ENCODE assay signal across 9 mouse cellular contexts in genomic region chr15:27575932-27576331, GRCm38 (mm10). TPM values are rescaled to one million over a fixed set of nuclear protein-coding genes. Genes with fewer than 3 reads are reported as not detected.
A peak's percentile ranks its signal among the peaks of the same experiment; 100 is the strongest.
DNase-seq lines count a peak whose midpoint lies in the region; TF ChIP-seq lines count a peak whose summit lies in the region.
"Had no signal": no experiment of that assay in that cellular context is flagged by ENCODE, and none has a peak within 500 bp of the region (broad histone marks: within the 10 kb centered on the region; RNA-seq: fewer than 3 reads in every experiment).

No protein-coding gene starts in this region.

- intact Hi-C loops in gastrocnemius, adult 2 months (cut with DNase I): no loop called here
- intact Hi-C loops in gastrocnemius, postnatal 14 days (cut with DNase I; ENCODE audit: low total_unique reads): no loop called here

- H3K4me3 ChIP-seq in gastrocnemius, adult 2 months: no peak overlapping the region
- H3K4me3 ChIP-seq: stomach, embryonic 15.5 days had no signal

- no peak for DNase-seq in gastrocnemius, adult 2 months
- DNase-seq in gastrocnemius, postnatal 14 days: no peak
- DNase-seq in lung, adult 18-20 months: peak; percentile 16 to 39
- no peak for DNase-seq in lung, postnatal 14 days
- DNase-seq in brain, embryonic 14.5 days (ENCODE audit: low read depth): peak; percentile 66
- DNase-seq in kidney, postnatal 14 days: peak; percentile 32
- no peak for DNase-seq in cerebellum, adult 11 months
- DNase-seq in layer of hippocampus, postnatal 14 days (ENCODE audit: low spot score in 2 of 2): no peak

- peak overlapping the region; percentile 16; the same call in 1 of the 2 replicates for H3K27ac ChIP-seq in gastrocnemius, adult 2 months
- H3K27ac ChIP-seq: stomach, embryonic 15.5 days had no signal

- TF ChIP-seq CTCF in gastrocnemius, adult 2 months (IDR thresholded peaks at IDR 0.05): no peak
- no peak for TF ChIP-seq CTCF in brain, embryonic 14.5 days (IDR thresholded peaks at IDR 0.05; ENCODE audit: borderline replicate concordance, extremely low read depth, insufficient read depth, insufficient read length)

- no peak for TF ChIP-seq POLR2A in brain, embryonic 14.5 days (IDR thresholded peaks at IDR 0.05; ENCODE audit: borderline replicate concordance, extremely low read depth, insufficient read depth, insufficient read length, poor library complexity, severe bottlenecking)

RNA-seq across cellular contexts. Expression of gene Otulin, which starts 54.6 kb away (rescaled TPM):
- total RNA-seq in gastrocnemius, adult 2 months (2021): 10 to 100 TPM; 16.2 to 20.7 TPM
- 10 to 100 TPM; 14.9 to 17.4 TPM for total RNA-seq in gastrocnemius, postnatal 14 days (2021)
- polyA plus RNA-seq in brain, embryonic 14.5 days (2012; rRNA removed): 23.7 and 24.2 TPM in 2 replicates
- total RNA-seq in layer of hippocampus, postnatal 14 days (2021): 10 to 100 TPM; 22.0 to 22.4 TPM

Comparison
In these comparisons a context has a peak if more than half of its experiments do, and no peak if none do; other contexts are left out.
1. DNase-seq: peak in lung, adult 18-20 months (2 of 2), brain, embryonic 14.5 days (single experiment) and kidney, postnatal 14 days (single experiment); none in gastrocnemius, adult 2 months (single experiment), gastrocnemius, postnatal 14 days (single experiment), lung, postnatal 14 days (single experiment), cerebellum, adult 11 months (single experiment) and layer of hippocampus, postnatal 14 days (0 of 2).